Comparison of ENCODE assay signal across 8 mouse cellular contexts in genomic region chr8:70593961-70594609, GRCm38 (mm10). TPM values are rescaled to one million over a fixed set of nuclear protein-coding genes. Genes with fewer than 3 reads are reported as not detected.
DNase-seq lines count a peak whose midpoint lies in the region; ATAC-seq lines count a peak whose summit lies in the region.

Gene Isyna1 (plus strand): TSS chr8:70594373.

- ATAC-seq in inflammation-experienced regulatory T-cells, adult 6 months: peak; percentile 97

- DNase-seq in layer of hippocampus, adult 11-12 months (ENCODE audit: low spot score): peak; percentile 72
- DNase-seq in layer of hippocampus, adult 9-10 months (ENCODE audit: low spot score): no peak
- DNase-seq in embryo, embryonic 11 days: peak; percentile 98
- DNase-seq in gastrocnemius, postnatal 36 days: peak; percentile 58 to 62
- DNase-seq in left cerebral cortex, postnatal 36 days (ENCODE audit: low spot score in 2 of 2): peak; percentile 77 to 78
- DNase-seq in mesoderm, embryonic 11.5 days (ENCODE audit: low read depth, low spot score): peak; percentile 98
- peak; percentile 72 for DNase-seq in right cerebral cortex, postnatal 4 days

- intact Hi-C loops in gastrocnemius, postnatal 36 days (cut with DNase I): no loop called here
- intact Hi-C loops in left cerebral cortex, postnatal 36 days (cut with DNase I): no loop called here

RNA-seq across cellular contexts. Expression of gene Isyna1, which starts in this region (rescaled TPM):
- 1 to 10 TPM; 4.1 to 5.1 TPM for total RNA-seq in gastrocnemius, postnatal 36 days (2021)
- 10 to 100 TPM; 27.6 to 32.6 (median 31.7) TPM for polyA plus RNA-seq in inflammation-experienced regulatory T-cells, adult 6 months (2017; shearing (Covaris generic))
- total RNA-seq in left cerebral cortex, postnatal 36 days (2021): 10 to 100 TPM; 47.5 to 53.0 TPM

Comparison
In these comparisons a context has a peak if more than half of its experiments do, and no peak if none do; other contexts are left out.
1. RNA of gene Isyna1 (total RNA-seq): 47.5 to 53.0 TPM in left cerebral cortex, postnatal 36 days; 4.1 to 5.1 TPM in gastrocnemius, postnatal 36 days; every median in the first group is over 4 times any median in the second.